Mouse (Mus musculus): Measurements from ENCODE around the gene Nfia.

- no peak for TF ChIP-seq CHD2 (IDR thresholded peaks at IDR 0.05; ENCODE audit: low read depth, low read length)
- TF ChIP-seq ZNF384 (IDR thresholded peaks at IDR 0.05; ENCODE audit: low read depth, low read length): no peak
Measured at GRCm38 (mm10) chr4:97865410-97865953, 92.9 kb downstream of the Nfia start.

Measured in ES-E14 (cell line).